Mouse (Mus musculus) megakaryocyte, embryonic 14.5 days (primary cell): ENCODE data around the gene Glipr2.

Experiments used
- FLI1 ChIP-seq: IDR thresholded peaks from 2 replicates; pipeline ENCODE4 v1.6.1; 2012; ENCODE audit warnings: low read length, inconsistent platforms, mixed read lengths
- GATA1 ChIP-seq: IDR thresholded peaks from 3 replicates; pipeline ENCODE4 v1.6.1; 2012; ENCODE audit warnings: mixed read lengths, low read length, inconsistent platforms, borderline replicate concordance

GRCm38 (mm10) chr4:43980846-43981245, 23.6 kb downstream of the Glipr2 start:
- TF ChIP-seq GATA1 (no peak), FLI1 (no peak)
